ENCODE assay signal across 9 mouse cellular contexts in genomic region chr11:75051712-75052550, GRCm38 (mm10).
DNase-seq lines count a peak whose midpoint lies in the region; ATAC-seq lines count a peak whose summit lies in the region.
"Had no signal": no experiment of that assay in that cellular context is flagged by ENCODE, and none has a peak within 500 bp of the region (broad histone marks: within the 10 kb centered on the region; RNA-seq: fewer than 3 reads in every experiment).

No protein-coding gene starts in this region.

- H3K4me1 ChIP-seq in embryonic facial prominence, embryonic 13.5 days = peaks cover 62% of the 10 kb centered on the region
- peaks cover 16% of the 10 kb centered on the region for H3K4me1 ChIP-seq in hindbrain, embryonic 14.5 days (replicated peaks; ENCODE audit: control insufficient read depth, insufficient read depth, low read length)
- H3K4me1 ChIP-seq in neural tube, embryonic 15.5 days = peaks cover 53% of the 10 kb centered on the region

- intact Hi-C loops in left cerebral cortex, postnatal 36 days (cut with DNase I) = no loop called here

- H3K4me3 ChIP-seq in embryonic facial prominence, embryonic 13.5 days = no peak overlapping the region
- H3K4me3 ChIP-seq in hindbrain, embryonic 14.5 days (replicated peaks; ENCODE audit: low read length) = no peak overlapping the region
- no peak overlapping the region for H3K4me3 ChIP-seq in neural tube, embryonic 15.5 days (replicated peaks)
- H3K4me3 ChIP-seq: megakaryocyte, embryonic 14.5 days had no signal

- peak; percentile 38 to 63 for DNase-seq in adrenal gland, postnatal 36 days
- DNase-seq in hindbrain, embryonic 14.5 days (ENCODE audit: low spot score) = no peak
- peak; percentile 40 for DNase-seq in liver
- no peak for DNase-seq in frontal cortex, postnatal 25 days (ENCODE audit: low spot score in 2 of 2)
- no peak for DNase-seq in left cerebral cortex, postnatal 36 days (ENCODE audit: low spot score in 2 of 2)

- no peaks in the 10 kb centered on the region for H3K9me3 ChIP-seq in embryonic facial prominence, embryonic 13.5 days
- H3K9me3 ChIP-seq in hindbrain, embryonic 14.5 days (ENCODE audit: control insufficient read depth, low read length) = no peaks in the 10 kb centered on the region
- no peaks in the 10 kb centered on the region for H3K9me3 ChIP-seq in neural tube, embryonic 15.5 days (replicated peaks)
- H3K9me3 ChIP-seq: megakaryocyte, embryonic 14.5 days had no signal

- ATAC-seq in embryonic facial prominence, embryonic 13.5 days (ENCODE audit: insufficient number of reproducible peaks, insufficient read depth, low FRiP score, low TSS enrichment, low read depth) = no peak
- no peak for ATAC-seq in hindbrain, embryonic 14.5 days (ENCODE audit: low FRiP score)
- no peak; the same call in 1 of the 2 replicates for ATAC-seq in neural tube, embryonic 15.5 days (ENCODE audit: low FRiP score)
- no peak for ATAC-seq in frontal cortex, adult (ENCODE audit: low TSS enrichment)

- peaks cover 3% of the 10 kb centered on the region; the same call in 1 of the 2 replicates for H3K36me3 ChIP-seq in embryonic facial prominence, embryonic 13.5 days
- H3K36me3 ChIP-seq in hindbrain, embryonic 14.5 days (replicated peaks; ENCODE audit: control insufficient read depth, insufficient read depth) = peaks cover 19% of the 10 kb centered on the region
- no peaks in the 10 kb centered on the region; the same call in 1 of the 2 replicates for H3K36me3 ChIP-seq in neural tube, embryonic 15.5 days

- WGBS in embryonic facial prominence, embryonic 13.5 days = 37% methylated on average over 13 of the region's 13 CpGs
- 62% methylated on average over 13 of the region's 13 CpGs for WGBS in hindbrain, embryonic 14.5 days
- 39% methylated on average over 13 of the region's 13 CpGs for WGBS in neural tube, embryonic 15.5 days

- no peaks in the 10 kb centered on the region for H3K27me3 ChIP-seq in embryonic facial prominence, embryonic 13.5 days
- no peaks in the 10 kb centered on the region for H3K27me3 ChIP-seq in hindbrain, embryonic 14.5 days (ENCODE audit: control insufficient read depth, insufficient read depth, low read length)
- H3K27me3 ChIP-seq in neural tube, embryonic 15.5 days (replicated peaks) = no peaks in the 10 kb centered on the region
- H3K27me3 ChIP-seq: megakaryocyte, embryonic 14.5 days had no signal

- H3K4me2 ChIP-seq in embryonic facial prominence, embryonic 13.5 days = no peak overlapping the region
- no peak overlapping the region for H3K4me2 ChIP-seq in hindbrain, embryonic 14.5 days (replicated peaks)
- no peak overlapping the region for H3K4me2 ChIP-seq in neural tube, embryonic 15.5 days

- peak overlapping the region; percentile 72 for H3K27ac ChIP-seq in embryonic facial prominence, embryonic 13.5 days
- peak overlapping the region; percentile 49 for H3K27ac ChIP-seq in hindbrain, embryonic 14.5 days
- peak overlapping the region; percentile 65 for H3K27ac ChIP-seq in neural tube, embryonic 15.5 days (replicated peaks)

- no peak overlapping the region for H3K9ac ChIP-seq in embryonic facial prominence, embryonic 13.5 days
- H3K9ac ChIP-seq in hindbrain, embryonic 14.5 days = no peak overlapping the region
- H3K9ac ChIP-seq in neural tube, embryonic 15.5 days (replicated peaks) = no peak overlapping the region

Comparison
In these comparisons a context has a peak if more than half of its experiments do, and no peak if none do; other contexts are left out.
1. DNase-seq: peak in adrenal gland, postnatal 36 days (2 of 2) and liver (single experiment); none in hindbrain, embryonic 14.5 days (single experiment), frontal cortex, postnatal 25 days (0 of 2) and left cerebral cortex, postnatal 36 days (0 of 2).
2. Peak in every context shown above with its lines, with median percentiles within 50 percentile points of each other: H3K27ac ChIP-seq.